Mouse (Mus musculus) heart, embryonic 13.5 days (tissue): ENCODE results near the gene Faf1. TPM values are rescaled to one million over a fixed set of nuclear protein-coding genes. Genes with fewer than 3 reads are reported as not detected.

Source experiments
- ATAC-seq: fragments of 200-750 bp; cut with Nextera tagmentation; 2 replicates; pipeline ENCODE4 v1.8.0; 2017; ENCODE audit warnings: moderate TSS enrichment; ENCODE audit not compliant: insufficient number of reproducible peaks, low FRiP score, low TSS enrichment; ENCODE audit errors: extremely low read depth
- H3K27ac ChIP-seq: fragments of 300-500 bp; sonication (generic); replicated peaks from 2 replicates; pipeline ENCODE4 v1.5.1; 2015; ENCODE audit warnings: moderate library complexity, mild to moderate bottlenecking, inconsistent platforms
- H3K27me3 ChIP-seq: fragments of 300-500 bp; sonication (generic); replicated peaks from 2 replicates; pipeline ENCODE4 v1.6.1; 2015; ENCODE audit warnings: mild to moderate bottlenecking, inconsistent platforms
- H3K36me3 ChIP-seq: fragments of 300-500 bp; sonication (generic); 2 replicates; pipeline ENCODE4 v1.6.1; 2015; ENCODE audit warnings: mild to moderate bottlenecking, inconsistent platforms
- H3K4me1 ChIP-seq: fragments of 300-500 bp; sonication (generic); 2 replicates; pipeline ENCODE4 v1.6.1; 2015; ENCODE audit warnings: inconsistent platforms
- H3K4me2 ChIP-seq: fragments of 300-500 bp; sonication (generic); 2 replicates; pipeline ENCODE4 v1.6.1; 2015; ENCODE audit warnings: inconsistent platforms, mild to moderate bottlenecking, moderate library complexity
- H3K4me3 ChIP-seq: fragments of 300-500 bp; sonication (generic); 2 replicates; pipeline ENCODE4 v1.5.1; 2015; ENCODE audit warnings: moderate library complexity, mild to moderate bottlenecking, inconsistent platforms
- H3K9ac ChIP-seq: fragments of 300-500 bp; sonication (generic); 2 replicates; pipeline ENCODE4 v1.6.1; 2015; ENCODE audit warnings: inconsistent platforms, mild to moderate bottlenecking, moderate library complexity
- H3K9me3 ChIP-seq: fragments of 300-500 bp; sonication (generic); 2 replicates; pipeline ENCODE4 v1.6.1; 2016; ENCODE audit warnings: inconsistent platforms
- whole genome bisulfite sequencing: fragments of 180-500 bp; shearing (Covaris S2); methylation state at CpG from one replicate; pipeline ENCODE4 v1.1.7; 2015; ENCODE audit warnings: mixed read lengths; 5-methylcytosine and 5-hydroxymethylcytosine counted together
- polyA plus RNA-seq: library from polyadenylated mRNA; unstranded; fragments of >200 nt; fragmentation: Nextera tagmentation; extraction: Ambion mirVana; gene quantifications from 2 replicates; pipeline ENCODE4 v1.2.1, GENCODE M21; 2015

Faf1 gene
- polyA plus RNA-seq, 1 experiment from 2014 or later, result 18.3 TPM

DNA sequence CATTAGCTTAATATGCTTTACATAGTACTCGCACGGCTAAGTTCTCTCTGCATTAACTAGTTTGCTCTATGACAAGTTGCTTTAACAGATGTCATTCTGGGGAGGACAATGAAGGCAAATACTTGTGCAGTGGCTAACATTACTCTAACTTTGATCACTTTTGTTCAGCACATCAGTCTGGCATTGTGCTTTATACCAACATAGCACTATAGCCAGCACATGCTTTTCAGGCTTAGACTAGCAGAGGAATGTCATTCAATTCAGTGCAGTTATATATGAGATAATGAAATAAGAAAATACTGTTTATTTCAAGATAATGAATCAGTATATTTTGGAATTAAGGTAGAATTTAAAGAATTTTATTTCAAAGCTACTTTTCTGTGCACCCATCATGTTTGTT is 115.9 kb downstream of the Faf1 start:
- H3K36me3 ChIP-seq, result no peaks in the 10 kb centered on the region
- WGBS, result 89% methylated on average over 2 of the region's 2 CpGs

DNA sequence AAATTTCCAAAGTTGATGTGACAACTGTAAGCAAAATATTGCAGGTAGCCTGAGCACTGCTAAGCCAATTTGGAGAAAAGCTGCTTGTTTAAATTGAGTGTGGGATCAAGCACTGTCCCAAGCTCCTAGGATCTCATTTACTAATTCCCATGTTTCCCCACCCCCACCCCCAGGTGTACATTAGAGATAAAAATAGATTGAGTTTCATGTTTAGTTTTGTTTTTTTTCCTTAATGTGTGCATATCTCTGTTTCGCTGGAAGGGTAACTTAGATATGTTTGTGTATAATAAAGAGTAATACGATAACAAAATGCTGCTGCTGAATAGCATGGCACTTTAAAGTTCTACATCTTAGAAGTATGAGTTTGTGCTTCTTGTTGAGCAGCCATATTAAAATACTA is 116.7 kb downstream of the Faf1 start:
- H3K9ac ChIP-seq, result no peak overlapping the region
- 86% methylated on average over 2 of the region's 2 CpGs for WGBS

More for the DNA sequence above, 115.9 kb downstream of the Faf1 start:
- Histone ChIP-seq H3K27ac (no peak overlapping the region), H3K9ac (no peak overlapping the region), H3K27me3 (no peaks in the 10 kb centered on the region), H3K9me3 (no peaks in the 10 kb centered on the region), H3K4me3 (no peak overlapping the region), H3K4me1 (peaks cover 5% of the 10 kb centered on the region; the same call in 1 of the 2 replicates), H3K4me2 (no peak overlapping the region)
- ATAC-seq, result no peak

DNA sequence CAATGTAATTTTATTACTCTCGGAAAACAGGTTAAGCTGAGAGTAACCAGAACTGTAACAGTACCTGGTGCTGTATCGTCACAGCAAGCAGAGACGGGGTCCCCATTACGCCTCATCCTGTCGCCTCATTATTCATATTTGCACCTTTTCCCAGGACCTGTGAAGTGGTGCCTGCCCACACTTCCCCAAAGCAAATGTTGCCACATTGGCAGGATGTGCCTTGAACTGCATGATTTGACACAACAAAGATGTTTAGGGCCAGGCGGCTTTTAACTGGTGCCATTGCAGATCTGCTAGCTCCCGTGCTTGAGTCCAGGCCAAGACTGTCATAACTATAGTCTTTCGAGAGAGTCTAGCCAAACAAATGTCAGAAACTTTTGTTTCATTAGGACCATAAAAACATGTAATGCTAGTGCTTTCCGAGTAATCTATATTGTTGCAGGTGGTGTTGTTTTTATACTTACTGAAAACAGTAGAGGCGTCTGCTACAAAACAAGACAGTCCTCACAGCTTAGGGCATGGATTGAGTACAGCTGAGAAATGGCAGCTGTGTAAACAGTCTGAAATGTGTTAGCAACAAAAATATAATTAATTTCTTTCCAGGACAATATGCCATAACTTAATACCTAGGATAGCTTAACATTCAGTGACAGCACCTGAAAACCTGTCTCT is 121.3 kb downstream of the Faf1 start:
- Histone ChIP-seq H3K27ac (no peak overlapping the region; the same call in 1 of the 2 replicates), H3K9ac (no peak overlapping the region), H3K27me3 (no peaks in the 10 kb centered on the region), H3K4me1 (peaks cover 4% of the 10 kb centered on the region; the same call in 1 of the 2 replicates), H3K4me3 (no peak overlapping the region), H3K36me3 (0 out of 2 replicates have a peak, but pooled peaks cover 5% of the 10 kb centered on the region), H3K9me3 (no peaks in the 10 kb centered on the region), H3K4me2 (no peak overlapping the region)
- WGBS, result 75% methylated on average over 10 of the region's 10 CpGs
- no peak for ATAC-seq

More for the DNA sequence above, 116.7 kb downstream of the Faf1 start:
- H3K36me3 ChIP-seq, result no peaks in the 10 kb centered on the region
- H3K27me3 ChIP-seq, result no peaks in the 10 kb centered on the region
- no peak overlapping the region for H3K4me3 ChIP-seq
- H3K4me2 ChIP-seq, result no peak overlapping the region
- no peak overlapping the region for H3K27ac ChIP-seq
- H3K9me3 ChIP-seq, result no peaks in the 10 kb centered on the region
- ATAC-seq, result no peak
- peaks cover 5% of the 10 kb centered on the region; the same call in 1 of the 2 replicates for H3K4me1 ChIP-seq

DNA sequence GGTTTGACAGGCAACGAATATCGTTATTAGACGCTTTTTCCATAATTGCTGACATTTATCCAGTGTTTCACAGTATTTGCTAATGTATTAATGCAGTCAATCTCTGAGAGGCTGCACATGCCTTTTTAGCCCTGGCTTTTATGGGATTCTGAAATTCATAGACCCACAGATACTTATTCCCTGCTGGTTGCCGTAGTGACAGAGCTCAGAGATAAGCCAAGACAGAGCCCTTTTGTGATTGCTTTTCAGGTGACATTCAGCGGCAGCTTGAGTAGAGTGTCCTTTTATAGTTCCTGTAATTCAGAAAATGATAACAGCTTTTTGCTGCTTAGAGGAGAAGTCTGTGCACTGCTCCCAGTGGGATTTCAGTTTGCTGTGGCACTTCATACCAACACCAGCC is 130.0 kb downstream of the Faf1 start:
- no peak for ATAC-seq
- Histone ChIP-seq H3K4me3 (no peak overlapping the region), H3K4me2 (peak overlapping the region; percentile 16; the same call in 1 of the 2 replicates), H3K36me3 (no peaks in the 10 kb centered on the region), H3K27ac (0 out of 2 replicates have a peak overlapping the region, but pooled peaks have one; percentile 8), H3K9me3 (no peaks in the 10 kb centered on the region), H3K4me1 (peaks cover 13% of the 10 kb centered on the region), H3K27me3 (no peaks in the 10 kb centered on the region), H3K9ac (no peak overlapping the region)
- WGBS, result 55% methylated on average over 5 of the region's 5 CpGs

DNA sequence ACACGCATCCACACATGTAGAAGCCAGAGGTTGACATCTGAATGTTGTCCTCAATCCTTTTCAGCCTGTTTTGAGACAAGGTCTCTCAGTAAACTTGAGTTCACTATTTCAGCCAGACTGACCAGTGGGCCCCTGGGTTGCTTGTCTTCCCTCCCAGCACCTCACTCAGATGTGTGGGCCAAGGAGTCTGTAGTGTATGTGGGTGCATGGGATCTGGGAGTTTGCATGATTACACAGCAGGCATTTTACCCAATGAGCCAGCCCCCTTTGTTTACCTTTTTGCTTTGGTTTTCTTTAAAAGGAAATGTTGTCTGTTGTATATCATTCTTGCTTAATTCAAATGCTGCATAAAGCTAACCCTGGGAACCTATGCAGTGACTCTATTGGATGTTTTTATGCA is 138.8 kb downstream of the Faf1 start:
- Histone ChIP-seq H3K9me3 (no peaks in the 10 kb centered on the region), H3K4me3 (no peak overlapping the region), H3K9ac (no peak overlapping the region), H3K4me1 (no peaks in the 10 kb centered on the region), H3K27ac (no peak overlapping the region), H3K4me2 (no peak overlapping the region), H3K27me3 (no peaks in the 10 kb centered on the region), H3K36me3 (no peaks in the 10 kb centered on the region)
- ATAC-seq, result no peak
- WGBS, result 91% methylated on average over 1 of the region's 1 CpGs

DNA sequence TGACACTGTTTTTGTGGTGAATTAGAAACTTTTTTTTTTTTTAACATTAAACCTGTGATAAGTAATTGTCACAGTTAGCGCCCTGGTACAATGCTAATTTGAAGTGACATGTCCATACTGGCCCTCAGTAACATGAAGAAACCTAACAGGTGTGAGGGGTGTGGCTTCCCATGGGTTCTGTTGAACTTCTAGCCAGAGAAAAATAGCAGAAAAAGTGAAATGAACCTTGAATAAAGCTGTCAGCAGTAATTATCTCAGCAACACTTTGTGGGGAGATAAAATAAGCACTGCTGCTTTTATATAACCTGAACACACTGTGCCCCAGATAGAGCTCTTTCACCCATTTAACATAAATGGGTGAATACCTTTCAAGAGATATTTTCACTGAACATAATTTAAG is 139.2 kb downstream of the Faf1 start:
- H3K9me3 ChIP-seq, result no peaks in the 10 kb centered on the region
- WGBS, result 93% methylated on average over 1 of the region's 1 CpGs
- H3K4me3 ChIP-seq, result no peak overlapping the region
- no peak for ATAC-seq
- no peaks in the 10 kb centered on the region for H3K4me1 ChIP-seq
- H3K36me3 ChIP-seq, result no peaks in the 10 kb centered on the region
- H3K27me3 ChIP-seq, result no peaks in the 10 kb centered on the region
- H3K9ac ChIP-seq, result no peak overlapping the region
- H3K27ac ChIP-seq, result no peak overlapping the region
- H3K4me2 ChIP-seq, result no peak overlapping the region

DNA sequence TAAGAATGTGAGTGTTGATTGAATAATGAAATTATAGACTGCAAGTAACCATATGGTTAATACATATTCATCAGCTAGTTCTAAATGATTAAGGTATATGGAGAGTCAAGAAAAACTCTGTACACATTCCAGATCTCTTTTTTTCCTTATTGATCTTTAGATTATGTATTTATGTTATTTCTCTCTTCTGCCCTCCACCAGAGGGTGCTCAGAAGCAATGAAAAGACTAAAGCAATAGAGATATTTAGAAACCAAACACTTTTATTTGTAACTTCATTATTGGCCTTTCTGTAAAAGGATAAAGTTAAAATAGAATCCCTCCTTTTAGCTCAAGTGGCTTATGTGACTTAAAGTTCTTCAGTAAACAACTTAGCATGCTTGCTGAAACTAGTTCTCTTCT is 143.1 kb downstream of the Faf1 start:
- H3K4me1 ChIP-seq, result no peaks in the 10 kb centered on the region
- H3K4me2 ChIP-seq, result no peak overlapping the region
- H3K9ac ChIP-seq, result no peak overlapping the region
- H3K27me3 ChIP-seq, result no peaks in the 10 kb centered on the region
- no peaks in the 10 kb centered on the region for H3K9me3 ChIP-seq
- no peak overlapping the region for H3K27ac ChIP-seq
- H3K36me3 ChIP-seq, result no peaks in the 10 kb centered on the region
- H3K4me3 ChIP-seq, result no peak overlapping the region
- no peak for ATAC-seq

DNA sequence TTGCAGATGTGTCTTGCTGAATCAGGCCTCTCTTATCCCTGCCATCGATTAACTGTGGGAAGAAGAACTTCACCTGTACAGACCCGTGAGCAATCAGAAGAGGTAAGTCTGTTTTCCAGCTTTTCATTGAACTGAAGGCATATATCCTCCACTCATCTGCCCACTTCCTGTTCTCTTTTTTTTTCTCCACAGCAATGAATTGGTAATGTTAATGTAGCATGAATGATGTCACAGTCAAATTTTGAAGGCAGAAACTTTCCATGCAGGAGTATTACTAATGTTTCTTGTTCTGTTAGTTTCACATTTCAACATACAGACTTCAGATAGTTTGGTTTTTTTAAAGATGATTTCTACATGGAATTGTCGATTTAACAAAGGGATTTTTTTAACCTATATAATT is 153.4 kb downstream of the Faf1 start:
- WGBS, result 84% methylated on average over 3 of the region's 3 CpGs
- Histone ChIP-seq H3K4me3 (no peak overlapping the region), H3K36me3 (peaks cover 23% of the 10 kb centered on the region), H3K27ac (no peak overlapping the region), H3K27me3 (no peaks in the 10 kb centered on the region), H3K4me1 (no peaks in the 10 kb centered on the region), H3K9ac (no peak overlapping the region), H3K4me2 (no peak overlapping the region), H3K9me3 (no peaks in the 10 kb centered on the region)
- ATAC-seq, result no peak

DNA sequence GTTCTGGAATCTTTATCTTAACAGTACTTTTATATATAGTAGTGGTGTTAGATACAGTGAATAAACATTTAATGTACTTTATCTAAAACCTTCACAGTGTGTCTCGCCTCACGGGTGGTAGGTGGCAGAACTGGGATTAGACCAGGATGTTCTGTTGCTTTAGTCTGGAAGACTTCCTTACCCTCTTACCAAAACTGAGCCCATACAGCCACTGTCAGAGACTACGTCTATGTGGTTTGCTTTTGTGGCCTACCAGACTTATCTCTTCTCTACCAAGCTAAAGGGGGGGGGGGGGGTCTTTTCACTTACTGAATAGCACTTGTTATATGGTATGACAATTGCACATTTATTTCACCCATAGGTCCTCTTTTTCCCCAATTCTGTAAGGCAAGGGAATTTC is 181.5 kb downstream of the Faf1 start:
- Histone ChIP-seq H3K4me2 (no peak overlapping the region), H3K4me1 (peaks cover 26% of the 10 kb centered on the region), H3K27me3 (no peaks in the 10 kb centered on the region), H3K36me3 (peaks cover 5% of the 10 kb centered on the region), H3K27ac (no peak overlapping the region), H3K9me3 (no peaks in the 10 kb centered on the region), H3K9ac (no peak overlapping the region), H3K4me3 (no peak overlapping the region)
- no peak for ATAC-seq
- 64% methylated on average over 3 of the region's 3 CpGs for WGBS

DNA sequence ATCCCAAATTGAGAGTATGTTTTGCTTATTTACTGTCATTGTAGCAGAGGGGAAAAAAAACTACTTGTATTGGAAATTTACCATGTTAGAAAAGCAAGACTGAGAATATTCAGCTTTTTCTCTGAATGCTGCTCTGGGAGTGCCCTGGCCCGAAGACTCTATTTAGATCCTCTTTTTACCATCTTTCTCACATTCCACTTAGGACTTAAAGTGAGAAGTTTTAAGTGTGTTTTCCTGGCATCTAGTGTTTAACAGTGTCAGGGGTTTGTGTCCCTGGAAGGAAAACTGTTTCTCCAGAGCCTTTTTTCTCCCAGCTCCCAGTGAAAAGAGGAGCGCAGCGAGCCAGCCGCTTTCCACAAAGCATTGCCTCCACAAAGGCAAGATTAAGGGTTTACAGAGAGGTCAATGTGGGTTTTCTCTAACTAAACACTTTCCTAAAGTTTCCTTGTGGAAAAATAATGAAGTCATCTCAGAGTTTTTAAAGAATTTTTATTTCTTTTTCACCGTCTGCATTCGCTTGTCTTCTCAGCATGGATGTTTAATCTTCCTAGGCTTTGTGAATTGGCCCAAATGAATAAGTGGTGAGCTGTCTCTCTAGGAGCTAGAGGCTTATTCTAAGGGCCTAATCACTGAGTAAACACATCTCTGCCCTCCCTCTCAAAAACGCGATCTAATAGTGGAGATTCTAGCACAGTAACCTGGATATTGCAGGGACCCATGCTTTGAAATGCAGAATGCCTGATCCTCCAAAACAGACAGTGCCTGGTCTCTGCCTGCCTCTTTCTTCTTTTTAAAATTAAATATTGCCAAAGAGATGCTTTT is 182.4 kb downstream of the Faf1 start:
- H3K9ac ChIP-seq, result no peak overlapping the region
- H3K4me2 ChIP-seq, result no peak overlapping the region
- H3K27ac ChIP-seq, result peak overlapping the region; percentile 26
- H3K27me3 ChIP-seq, result no peaks in the 10 kb centered on the region
- peaks cover 26% of the 10 kb centered on the region for H3K4me1 ChIP-seq
- ATAC-seq, result no peak
- no peaks in the 10 kb centered on the region for H3K9me3 ChIP-seq
- H3K36me3 ChIP-seq, result peaks cover 5% of the 10 kb centered on the region
- no peak overlapping the region for H3K4me3 ChIP-seq
- WGBS, result 49% methylated on average over 8 of the region's 8 CpGs

DNA sequence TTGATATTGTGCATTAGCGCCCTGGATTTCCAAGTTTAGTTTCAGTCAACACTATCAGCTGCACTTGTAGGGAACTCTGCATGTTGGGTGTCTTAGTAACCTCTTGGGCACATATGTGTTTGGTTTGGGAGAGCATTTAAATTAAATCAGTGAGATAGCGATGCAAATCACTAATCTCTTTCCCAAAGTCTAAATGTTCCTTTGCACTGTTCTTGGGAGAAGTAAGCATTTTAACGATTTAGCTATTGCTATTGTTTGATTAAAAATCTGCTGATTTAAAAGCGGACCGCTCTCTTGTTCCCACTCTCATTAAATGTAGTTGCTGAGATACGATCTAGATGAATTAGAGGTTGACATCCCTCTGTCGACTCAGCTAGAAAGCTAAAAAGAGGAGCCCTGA is 183.0 kb downstream of the Faf1 start:
- peaks cover 5% of the 10 kb centered on the region for H3K36me3 ChIP-seq
- peak overlapping the region; percentile 26 for H3K27ac ChIP-seq
- H3K4me2 ChIP-seq, result no peak overlapping the region
- 65% methylated on average over 7 of the region's 7 CpGs for WGBS
- peaks cover 26% of the 10 kb centered on the region for H3K4me1 ChIP-seq
- H3K9ac ChIP-seq, result no peak overlapping the region
- no peaks in the 10 kb centered on the region for H3K27me3 ChIP-seq
- ATAC-seq, result no peak
- no peak overlapping the region for H3K4me3 ChIP-seq
- H3K9me3 ChIP-seq, result no peaks in the 10 kb centered on the region
